Mouse (Mus musculus) forebrain, embryonic 13.5 days (tissue): ENCODE results near the gene Hcst. TPM values are rescaled to one million over a fixed set of nuclear protein-coding genes. Genes with fewer than 3 reads are reported as not detected.

ENCODE experiments used
- ATAC-seq: fragments of 200-750 bp; cut with Nextera tagmentation; 2 replicates; pipeline ENCODE4 v1.8.0; 2017
- H3K27ac ChIP-seq: fragments of 300-500 bp; sonication (generic); 2 replicates; pipeline ENCODE4 v1.5.1; 2015; ENCODE audit warnings: inconsistent platforms, mild to moderate bottlenecking, moderate library complexity
- H3K27me3 ChIP-seq: fragments of 300-500 bp; sonication (generic); 2 replicates; pipeline ENCODE4 v1.6.1; 2015; ENCODE audit warnings: mild to moderate bottlenecking, inconsistent platforms
- H3K36me3 ChIP-seq: fragments of 300-500 bp; sonication (generic); 2 replicates; pipeline ENCODE4 v1.6.1; 2015; ENCODE audit warnings: mild to moderate bottlenecking, inconsistent platforms; ENCODE audit not compliant: poor library complexity, severe bottlenecking
- H3K4me1 ChIP-seq: fragments of 300-500 bp; sonication (generic); 2 replicates; pipeline ENCODE4 v1.6.1; 2015; ENCODE audit warnings: inconsistent platforms
- H3K4me2 ChIP-seq: fragments of 300-500 bp; sonication (generic); 2 replicates; pipeline ENCODE4 v1.6.1; 2015; ENCODE audit warnings: inconsistent platforms, mild to moderate bottlenecking, moderate library complexity
- H3K4me3 ChIP-seq: fragments of 300-500 bp; sonication (generic); 2 replicates; pipeline ENCODE4 v1.5.1; 2015; ENCODE audit warnings: mild to moderate bottlenecking, inconsistent platforms
- H3K9ac ChIP-seq: fragments of 300-500 bp; sonication (generic); 2 replicates; pipeline ENCODE4 v1.6.1; 2015; ENCODE audit warnings: mild to moderate bottlenecking, inconsistent platforms
- H3K9me3 ChIP-seq: fragments of 300-500 bp; sonication (generic); replicated peaks from 2 replicates; pipeline ENCODE4 v1.6.1; 2016; ENCODE audit warnings: inconsistent platforms
- WGBS: fragments of 180-500 bp; shearing (Covaris S2); methylation state at CpG from one replicate; pipeline ENCODE4 v1.1.7; 2015; 5-methylcytosine and 5-hydroxymethylcytosine counted together
- polyA plus RNA-seq: library from polyadenylated mRNA; unstranded; fragments of >200 nt; fragmentation: Nextera tagmentation; extraction: Ambion mirVana; gene quantifications from 2 replicates; pipeline ENCODE4 v1.2.1, GENCODE M21; 2015

Hcst gene
- polyA plus RNA-seq, 1 experiment from 2014 or later, result 0.88 TPM

DNA sequence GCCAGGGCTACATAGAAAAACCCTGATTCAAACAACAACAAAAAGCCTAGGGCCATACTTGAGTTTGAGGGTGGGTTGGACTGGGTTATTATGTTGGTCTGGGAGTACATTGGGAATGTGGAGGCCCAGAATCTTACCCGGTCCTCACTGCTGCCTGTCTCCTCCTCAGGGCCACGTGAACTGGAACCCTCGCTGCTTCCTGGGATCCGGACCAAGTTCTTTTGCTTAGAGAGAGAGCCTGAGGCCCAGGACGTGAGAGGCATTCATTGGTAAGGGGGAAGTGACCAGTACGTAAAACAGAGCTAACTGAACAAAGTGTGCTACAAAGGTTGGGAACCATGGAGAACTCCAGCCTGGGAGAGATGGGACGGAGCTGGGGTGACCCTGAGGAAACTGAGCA is 30.6 kb upstream of the Hcst start:
- H3K27ac ChIP-seq, result no peak overlapping the region
- ATAC-seq, result no peak
- H3K4me3 ChIP-seq, result no peak overlapping the region
- WGBS, result 74% methylated on average over 7 of the region's 7 CpGs
- H3K9me3 ChIP-seq, result no peaks in the 10 kb centered on the region
- H3K9ac ChIP-seq, result no peak overlapping the region
- H3K36me3 ChIP-seq, result no peaks in the 10 kb centered on the region
- peaks cover 45% of the 10 kb centered on the region for H3K27me3 ChIP-seq
- H3K4me2 ChIP-seq, result no peak overlapping the region
- H3K4me1 ChIP-seq, result 0 out of 2 replicates have a peak, but pooled peaks cover 14% of the 10 kb centered on the region

DNA sequence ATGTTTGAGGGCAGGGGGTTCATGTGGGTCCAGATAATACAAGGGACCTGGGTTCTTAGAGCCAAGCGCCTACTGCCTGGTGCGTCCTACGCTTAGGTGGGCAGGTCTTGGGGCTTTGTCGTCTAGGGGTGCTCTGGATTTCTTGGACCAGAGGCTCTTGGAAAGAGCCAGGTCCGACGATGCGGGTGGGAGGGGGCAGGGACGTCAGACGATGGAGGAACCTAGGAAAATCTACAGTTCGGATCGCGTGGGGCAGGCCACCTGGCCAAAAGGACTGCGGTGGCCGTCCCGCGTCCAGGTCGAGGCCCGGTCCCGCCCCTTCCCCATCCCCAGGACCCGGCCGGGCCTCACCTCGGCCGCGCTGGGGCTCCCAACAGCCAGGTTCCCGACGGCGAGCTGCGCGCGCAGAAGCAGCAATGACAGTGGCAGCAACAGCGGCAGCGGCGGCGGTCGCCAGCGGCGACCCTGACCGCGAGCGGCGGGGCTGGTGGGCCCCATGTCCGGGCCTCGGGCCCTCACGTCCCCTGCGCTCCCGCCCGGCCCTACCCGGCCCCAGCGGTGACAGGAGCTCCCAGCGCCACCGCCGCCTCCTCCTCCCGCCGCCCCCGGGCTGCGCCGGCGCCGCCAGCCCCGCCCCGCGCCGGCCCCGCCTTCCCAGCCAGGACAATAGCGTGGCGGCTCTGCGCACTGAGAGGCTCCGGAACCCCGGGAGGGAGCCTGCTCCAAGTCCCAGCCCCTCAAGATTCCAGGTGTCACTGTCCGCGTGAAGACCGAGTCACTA is 25.5 kb upstream of the Hcst start, which contains the start of gene Aplp1:
Gene Aplp1, minus strand, starts transcription at position 565 of the 781 bp plus-strand sequence.
- WGBS, result under 1% methylated on average over 64 of the region's 72 CpGs
- ATAC-seq, result peak; percentile 84

DNA sequence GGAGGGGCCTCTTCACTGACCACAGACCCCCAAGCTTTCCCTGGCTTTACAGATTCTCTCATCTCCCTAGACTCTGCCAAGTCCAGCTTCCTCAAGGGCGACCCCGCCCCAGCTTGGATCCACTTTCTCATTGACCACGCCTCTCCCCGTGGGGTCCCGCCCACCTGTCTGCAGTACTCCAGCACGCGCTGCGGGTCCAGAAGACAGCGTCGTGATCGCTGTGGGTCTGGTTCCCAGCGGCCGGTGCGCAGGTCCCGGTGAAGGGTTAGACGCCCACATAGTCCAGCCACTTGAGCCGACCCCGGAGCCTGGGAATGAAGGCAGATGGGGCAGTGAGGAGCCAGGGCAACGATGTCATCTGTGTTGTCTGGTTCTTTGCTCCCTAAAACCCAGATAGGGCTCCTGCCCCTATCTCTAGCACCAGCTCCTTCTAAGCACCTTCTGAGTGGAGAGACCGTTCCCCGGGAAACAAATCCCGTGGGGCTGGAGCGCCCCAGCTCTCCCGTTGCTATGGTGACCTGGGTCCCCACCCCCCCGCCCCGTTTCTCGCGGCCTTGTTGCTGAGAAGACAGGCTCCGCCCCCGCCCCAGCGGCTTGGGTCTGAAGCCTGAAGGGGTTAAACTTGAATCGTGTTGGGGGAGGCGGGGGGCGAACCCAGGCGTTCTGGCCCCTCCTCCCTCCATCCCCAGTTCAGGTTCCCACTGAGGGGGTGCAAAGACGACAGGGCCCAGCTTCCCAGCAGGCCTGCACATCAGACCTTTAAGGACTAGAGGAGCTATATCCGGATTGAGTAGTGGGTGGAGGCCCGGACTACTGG is 24.7 kb upstream of the Hcst start:
- H3K27ac ChIP-seq, result peak overlapping the region; percentile 92
- peaks cover 21% of the 10 kb centered on the region for H3K4me1 ChIP-seq
- H3K36me3 ChIP-seq, result peaks cover 41% of the 10 kb centered on the region
- H3K27me3 ChIP-seq, result no peaks in the 10 kb centered on the region
- H3K4me2 ChIP-seq, result peak overlapping the region; percentile 86
- H3K4me3 ChIP-seq, result peak overlapping the region; percentile 67
- under 1% methylated on average over 35 of the region's 38 CpGs for WGBS
- H3K9ac ChIP-seq, result peak overlapping the region; percentile 92
- ATAC-seq, result peak; percentile 65
- no peaks in the 10 kb centered on the region for H3K9me3 ChIP-seq

More for the DNA sequence above, 25.5 kb upstream of the Hcst start, which contains the start of gene Aplp1:
- Histone ChIP-seq H3K9me3 (no peaks in the 10 kb centered on the region), H3K4me3 (peak within 1 kb of the TSS; percentile 67), H3K4me1 (peaks cover 21% of the 10 kb centered on the region), H3K9ac (peak within 1 kb of the TSS; percentile 92), H3K36me3 (peaks cover 33% of the 10 kb centered on the region), H3K27me3 (0 out of 2 replicates have a peak, but pooled peaks cover 2% of the 10 kb centered on the region), H3K27ac (peak within 1 kb of the TSS; percentile 92), H3K4me2 (peak within 1 kb of the TSS; percentile 86)

DNA sequence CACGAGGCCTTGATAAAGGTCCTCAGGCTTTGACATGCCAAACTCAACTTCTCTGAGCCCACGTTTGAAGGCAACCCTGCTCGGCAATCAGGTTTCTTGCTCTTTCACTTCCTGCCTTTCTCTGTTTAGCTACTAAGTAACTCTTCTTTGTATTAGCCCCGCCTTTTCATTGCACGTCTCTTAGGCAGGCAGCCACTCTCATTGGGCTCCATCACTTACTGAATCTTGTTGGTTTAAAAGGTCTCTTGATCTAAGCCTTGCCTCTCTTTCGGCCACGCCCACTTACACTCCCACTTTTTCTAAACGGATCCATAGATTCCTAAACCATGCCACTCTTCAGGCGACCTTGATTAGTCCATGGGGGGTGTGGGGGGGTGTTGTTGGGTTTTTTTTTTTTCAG is 24.0 kb upstream of the Hcst start:
- H3K27ac ChIP-seq, result peak overlapping the region; percentile 92; the same call in 1 of the 2 replicates
- WGBS, result 20% methylated on average over 9 of the region's 9 CpGs
- H3K27me3 ChIP-seq, result no peaks in the 10 kb centered on the region
- peaks cover 21% of the 10 kb centered on the region for H3K4me1 ChIP-seq
- peak overlapping the region; percentile 86 for H3K4me2 ChIP-seq
- peaks cover 46% of the 10 kb centered on the region for H3K36me3 ChIP-seq
- ATAC-seq, result no peak
- peak overlapping the region; percentile 67 for H3K4me3 ChIP-seq
- H3K9me3 ChIP-seq, result no peaks in the 10 kb centered on the region
- H3K9ac ChIP-seq, result peak overlapping the region; percentile 92; the same call in 1 of the 2 replicates

DNA sequence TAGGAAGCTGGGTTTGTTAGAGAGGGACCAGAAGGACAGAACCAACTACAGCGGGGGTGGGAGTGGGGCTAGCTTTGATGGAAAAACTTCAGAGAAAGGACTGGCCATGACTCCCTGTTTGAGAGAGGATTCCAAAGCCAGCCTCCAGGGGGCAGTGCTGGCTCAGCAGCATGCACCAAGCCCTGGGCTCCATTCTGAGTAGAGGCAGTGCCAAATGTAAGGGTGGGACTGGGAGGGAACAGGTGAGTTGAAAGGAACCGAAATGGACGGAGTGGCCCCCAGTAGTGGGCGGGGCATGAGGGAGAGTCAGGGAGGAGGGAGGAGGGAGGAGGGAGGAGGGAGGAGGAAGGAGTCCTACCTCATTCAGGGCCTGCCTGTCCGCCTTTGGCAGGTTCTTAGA is 21.0 kb upstream of the Hcst start:
- Histone ChIP-seq H3K27me3 (no peaks in the 10 kb centered on the region), H3K9ac (no peak overlapping the region), H3K4me1 (peaks cover 17% of the 10 kb centered on the region), H3K27ac (no peak overlapping the region), H3K4me2 (no peak overlapping the region), H3K9me3 (no peaks in the 10 kb centered on the region), H3K4me3 (no peak overlapping the region), H3K36me3 (peaks cover 73% of the 10 kb centered on the region)
- no peak for ATAC-seq
- WGBS, result 44% methylated on average over 2 of the region's 5 CpGs

DNA sequence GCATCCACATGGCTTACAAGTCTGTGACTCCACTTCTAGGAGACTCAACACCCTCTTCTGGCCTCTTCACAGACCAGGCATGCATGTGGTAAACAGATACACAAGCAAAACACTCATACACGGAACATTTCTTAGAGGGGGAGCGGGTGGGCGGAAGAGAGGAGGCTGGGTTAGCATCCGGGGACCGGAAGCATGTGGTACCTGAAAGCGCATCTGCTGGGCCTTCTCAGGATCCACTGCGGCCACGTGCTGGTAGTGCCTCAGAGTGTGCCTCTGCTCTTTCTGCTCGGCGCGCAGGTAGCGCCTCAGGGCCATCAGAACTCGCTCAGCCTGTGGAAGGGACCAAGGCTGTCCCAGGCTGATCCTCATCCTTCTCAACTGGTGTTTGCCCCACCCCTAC is 20.1 kb upstream of the Hcst start:
- 79% methylated on average over 13 of the region's 13 CpGs for WGBS
- peaks cover 82% of the 10 kb centered on the region for H3K36me3 ChIP-seq

DNA sequence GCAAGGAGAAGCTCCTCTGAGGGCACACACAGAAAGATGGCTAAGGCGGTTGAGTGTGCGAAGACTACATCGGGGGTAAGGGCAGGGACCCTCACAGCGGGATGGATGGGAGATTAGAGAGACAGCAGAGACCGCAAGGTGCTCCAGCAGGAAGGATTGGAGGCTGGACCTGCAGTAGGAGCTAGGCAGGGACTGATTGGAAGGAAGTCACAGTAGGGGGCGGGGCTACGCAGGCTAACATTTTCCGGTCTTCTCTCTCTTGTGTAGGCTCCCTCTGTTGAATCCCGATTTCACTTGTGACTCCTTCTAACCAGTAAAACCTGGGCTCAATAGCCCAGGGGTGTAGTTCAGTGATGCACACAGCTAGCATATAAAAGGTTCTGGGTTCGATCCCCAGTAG is 17.2 kb upstream of the Hcst start:
- no peak overlapping the region for H3K4me2 ChIP-seq
- H3K27me3 ChIP-seq, result peaks cover 3% of the 10 kb centered on the region; the same call in 1 of the 2 replicates
- H3K36me3 ChIP-seq, result peaks cover 72% of the 10 kb centered on the region
- H3K4me1 ChIP-seq, result no peaks in the 10 kb centered on the region
- no peaks in the 10 kb centered on the region for H3K9me3 ChIP-seq
- 13% methylated on average over 10 of the region's 10 CpGs for WGBS
- H3K27ac ChIP-seq, result no peak overlapping the region
- H3K9ac ChIP-seq, result no peak overlapping the region
- H3K4me3 ChIP-seq, result no peak overlapping the region
- no peak for ATAC-seq

More for the DNA sequence above, 20.1 kb upstream of the Hcst start:
- Histone ChIP-seq H3K27me3 (peaks cover 3% of the 10 kb centered on the region; the same call in 1 of the 2 replicates), H3K27ac (no peak overlapping the region), H3K9me3 (no peaks in the 10 kb centered on the region), H3K4me3 (no peak overlapping the region), H3K4me2 (no peak overlapping the region), H3K4me1 (peaks cover 16% of the 10 kb centered on the region), H3K9ac (no peak overlapping the region)
- ATAC-seq, result no peak

DNA sequence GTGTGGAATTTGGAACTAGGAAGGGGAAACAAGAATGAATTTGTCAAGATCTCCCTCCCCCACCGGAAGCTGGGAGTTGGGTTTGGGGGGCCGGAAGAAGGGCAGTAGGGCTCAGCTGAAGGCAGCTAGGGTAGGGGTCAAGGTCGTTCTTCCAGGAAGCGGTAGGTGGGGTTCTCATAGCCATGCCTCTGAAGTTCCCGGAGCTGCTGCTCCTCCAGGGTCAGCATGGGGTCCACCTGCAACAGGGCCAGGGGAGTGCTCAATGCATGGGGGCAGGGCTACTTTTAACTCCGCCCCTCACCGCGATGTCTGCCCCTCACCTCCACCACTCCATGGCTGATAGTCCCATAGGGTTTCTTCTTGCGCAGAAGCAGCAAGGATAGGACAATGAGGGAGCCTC is 15.5 kb upstream of the Hcst start:
- H3K4me1 ChIP-seq, result no peaks in the 10 kb centered on the region
- WGBS, result 57% methylated on average over 9 of the region's 9 CpGs
- H3K4me3 ChIP-seq, result no peak overlapping the region
- no peak overlapping the region for H3K27ac ChIP-seq
- no peak overlapping the region for H3K9ac ChIP-seq
- ATAC-seq, result no peak
- peaks cover 3% of the 10 kb centered on the region; the same call in 1 of the 2 replicates for H3K27me3 ChIP-seq
- peaks cover 55% of the 10 kb centered on the region for H3K36me3 ChIP-seq
- H3K9me3 ChIP-seq, result no peaks in the 10 kb centered on the region
- H3K4me2 ChIP-seq, result no peak overlapping the region

DNA sequence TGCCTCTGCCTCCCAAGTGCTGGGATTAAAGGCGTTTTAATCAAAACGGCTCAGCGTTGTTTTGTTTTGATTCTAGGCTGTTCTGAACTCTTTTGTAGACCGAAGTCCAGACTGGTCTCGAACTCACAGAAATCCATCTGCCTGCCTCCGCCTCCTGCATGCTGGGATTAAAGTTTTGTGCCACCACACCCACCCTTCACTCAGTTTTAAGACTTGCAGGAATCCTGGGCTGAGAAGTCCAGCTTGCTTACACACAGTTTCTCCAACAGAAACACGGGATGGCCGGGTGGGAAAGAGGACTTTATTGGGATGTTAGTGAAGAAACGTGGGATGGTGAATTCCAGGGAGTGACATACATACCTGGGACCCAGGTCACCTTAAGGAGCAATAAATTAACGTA is 15.0 kb upstream of the Hcst start:
- Histone ChIP-seq H3K4me3 (no peak overlapping the region), H3K4me2 (no peak overlapping the region), H3K36me3 (peaks cover 50% of the 10 kb centered on the region), H3K9ac (no peak overlapping the region), H3K27ac (no peak overlapping the region), H3K9me3 (no peaks in the 10 kb centered on the region), H3K4me1 (no peaks in the 10 kb centered on the region), H3K27me3 (peaks cover 3% of the 10 kb centered on the region; the same call in 1 of the 2 replicates)
- WGBS, result 73% methylated on average over 10 of the region's 10 CpGs
- no peak for ATAC-seq

DNA sequence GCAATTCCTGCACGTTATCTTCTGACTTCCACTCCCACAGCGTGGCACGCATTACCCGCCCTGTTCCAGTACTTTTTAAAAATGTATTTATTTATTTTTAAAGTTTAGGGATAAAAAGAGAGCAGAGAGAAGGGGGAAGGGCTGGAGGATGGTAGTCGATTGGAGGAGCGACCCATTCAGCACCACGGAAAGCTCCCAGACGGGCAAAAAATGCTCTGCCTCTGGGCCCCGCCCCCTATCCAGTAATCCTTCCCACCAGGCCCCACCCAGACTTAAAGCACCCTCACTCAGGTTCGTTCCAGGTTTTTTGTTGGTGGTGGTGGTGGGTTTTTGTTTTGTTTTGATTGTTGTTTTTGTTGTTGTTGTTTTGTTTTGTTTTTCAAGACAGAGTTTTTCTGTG is 14.6 kb upstream of the Hcst start:
- Histone ChIP-seq H3K4me2 (no peak overlapping the region), H3K27ac (no peak overlapping the region), H3K9me3 (no peaks in the 10 kb centered on the region), H3K4me1 (no peaks in the 10 kb centered on the region), H3K27me3 (peaks cover 3% of the 10 kb centered on the region; the same call in 1 of the 2 replicates), H3K36me3 (peaks cover 46% of the 10 kb centered on the region), H3K4me3 (no peak overlapping the region), H3K9ac (no peak overlapping the region)
- ATAC-seq, result no peak
- 3% methylated on average over 10 of the region's 10 CpGs for WGBS

DNA sequence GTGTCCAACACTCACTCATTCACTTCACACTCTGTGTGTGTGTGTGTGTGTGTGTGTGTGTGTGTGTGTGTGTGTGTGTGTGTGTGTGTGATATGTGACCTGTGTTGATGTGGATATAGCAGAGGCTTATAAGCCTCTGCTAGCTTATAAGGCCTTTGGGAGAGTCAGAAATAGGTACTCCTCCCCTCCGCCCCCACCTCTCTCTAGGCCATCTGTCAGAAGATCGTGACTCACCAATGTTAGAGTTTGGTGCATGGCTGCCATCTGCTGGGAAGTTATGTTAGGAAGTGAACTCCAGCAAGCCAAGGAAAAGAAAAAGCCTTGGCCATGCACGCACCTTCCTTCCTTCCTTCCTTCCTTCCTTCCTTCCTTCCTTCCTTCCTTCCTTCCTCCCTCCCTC is 12.1 kb upstream of the Hcst start:
- no peak overlapping the region for H3K9ac ChIP-seq
- peaks cover 35% of the 10 kb centered on the region for H3K36me3 ChIP-seq
- no peak overlapping the region for H3K4me3 ChIP-seq
- H3K4me1 ChIP-seq, result no peaks in the 10 kb centered on the region
- no peaks in the 10 kb centered on the region for H3K9me3 ChIP-seq
- WGBS, result 19% methylated on average over 3 of the region's 3 CpGs
- peaks cover 3% of the 10 kb centered on the region; the same call in 1 of the 2 replicates for H3K27me3 ChIP-seq
- peak; percentile 67; the same call in 1 of the 2 replicates for ATAC-seq
- H3K4me2 ChIP-seq, result no peak overlapping the region
- H3K27ac ChIP-seq, result no peak overlapping the region

DNA sequence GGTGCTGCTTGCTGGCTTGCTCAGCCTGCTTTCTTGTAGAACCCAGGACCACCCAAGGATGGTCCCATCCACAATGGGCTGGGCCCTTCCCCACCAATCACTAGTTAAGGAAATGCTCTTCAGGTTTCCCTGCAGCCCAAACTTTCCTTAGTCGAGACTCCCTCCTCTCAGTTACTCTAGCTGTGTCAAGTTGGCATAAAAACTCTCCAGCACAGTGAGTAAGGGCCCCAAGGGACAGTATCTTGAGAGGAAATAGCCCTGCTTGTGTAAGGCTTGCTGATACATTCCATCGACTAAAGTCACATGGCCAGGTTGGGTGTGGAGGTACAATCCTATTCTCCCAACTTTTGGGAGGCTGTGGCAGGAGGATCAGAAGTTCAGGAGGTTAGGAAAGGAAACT is 10.5 kb upstream of the Hcst start:
- Histone ChIP-seq H3K4me2 (no peak overlapping the region), H3K36me3 (peaks cover 28% of the 10 kb centered on the region), H3K4me3 (no peak overlapping the region), H3K27ac (no peak overlapping the region), H3K9ac (no peak overlapping the region), H3K9me3 (no peaks in the 10 kb centered on the region), H3K27me3 (peaks cover under 1% of the 10 kb centered on the region; the same call in 1 of the 2 replicates), H3K4me1 (no peaks in the 10 kb centered on the region)
- 63% methylated on average over 2 of the region's 2 CpGs for WGBS
- ATAC-seq, result no peak
